Mouse (Mus musculus) c-Kit-positive CD71-negative TER-119-negative erythroid progenitor cells, embryonic 14.5 days (primary cell): Measurements from ENCODE around the gene Aaed1.
A peak's percentile ranks its signal among the peaks of the same experiment; 100 is the strongest.
"Not testable (repeated sequence)": the region's sequence is repeated elsewhere in the genome, so short reads cannot be mapped to it uniquely, and the experiment has no call there.

Experiments used
- DNase-seq: peaks from one replicate; pipeline ENCODE4 v3.0.0-alpha.2; 2013; ENCODE audit warnings: low read depth

Aaed1 gene

DNA sequence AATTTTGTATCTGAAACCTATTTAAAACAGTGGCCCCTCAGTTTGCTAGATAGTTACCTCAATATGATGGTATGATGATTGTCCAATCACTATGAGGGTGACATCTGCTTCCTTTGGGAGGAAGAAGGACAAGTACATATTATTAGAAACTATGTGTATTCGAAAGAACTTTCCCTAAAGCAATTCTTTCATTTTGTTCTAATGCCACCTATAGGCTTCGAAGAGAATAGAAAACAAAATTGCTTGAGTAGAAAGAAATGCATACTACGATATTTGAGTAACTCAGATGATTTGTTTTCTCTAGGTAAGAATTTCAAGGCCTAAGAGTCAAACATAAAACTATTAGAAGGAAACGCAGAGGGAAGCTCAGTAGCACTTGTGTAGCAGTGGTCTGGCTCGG lies 3.5 kb downstream of the Aaed1 start:
- DNase-seq = no peak

DNA sequence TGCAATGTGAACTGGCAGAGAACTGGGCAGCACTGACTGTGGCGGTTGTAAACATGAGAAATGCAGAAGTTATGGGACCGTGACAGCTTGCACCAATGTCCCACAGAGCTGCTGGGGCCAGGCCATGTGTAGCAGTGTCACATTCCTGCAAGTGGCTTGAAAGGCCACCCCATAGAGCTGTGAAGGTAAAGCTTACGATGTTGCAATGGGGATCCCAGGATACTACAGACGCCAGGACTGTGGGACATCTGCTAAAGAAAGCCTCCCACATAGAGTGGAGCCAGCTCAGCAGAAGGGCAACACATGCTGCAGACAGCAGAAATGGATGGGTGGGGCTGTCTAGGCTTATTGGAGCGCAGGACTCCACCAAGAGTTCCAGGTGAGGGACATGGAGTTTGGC lies 5.0 kb downstream of the Aaed1 start:
- DNase-seq = no peak

- peak; percentile 46 for DNase-seq
Observed at GRCm38 (mm10) chr13:64306078-64306477, 6.4 kb downstream of the Aaed1 start.

GRCm38 (mm10) chr13:64299069-64299468 lies 13.4 kb downstream of the Aaed1 start:
- no peak for DNase-seq

GRCm38 (mm10) chr13:64286791-64287190 lies 25.7 kb downstream of the Aaed1 start:
- DNase-seq = no peak

GRCm38 (mm10) chr13:64286321-64286720 lies 26.2 kb downstream of the Aaed1 start:
- DNase-seq = no peak

- no peak for DNase-seq
Observed at GRCm38 (mm10) chr13:64284676-64285075, 27.8 kb downstream of the Aaed1 start.

- no peak for DNase-seq
Observed at GRCm38 (mm10) chr13:64280940-64281339, 31.6 kb downstream of the Aaed1 start.

GRCm38 (mm10) chr13:64275754-64276127 lies 36.8 kb downstream of the Aaed1 start:
- DNase-seq = no peak

- DNase-seq = no peak
Observed at GRCm38 (mm10) chr13:64274879-64275753, 37.4 kb downstream of the Aaed1 start, which contains the start of gene Cdc14b. Gene Cdc14b, minus strand, starts transcription at chr13:64275290.

DNA sequence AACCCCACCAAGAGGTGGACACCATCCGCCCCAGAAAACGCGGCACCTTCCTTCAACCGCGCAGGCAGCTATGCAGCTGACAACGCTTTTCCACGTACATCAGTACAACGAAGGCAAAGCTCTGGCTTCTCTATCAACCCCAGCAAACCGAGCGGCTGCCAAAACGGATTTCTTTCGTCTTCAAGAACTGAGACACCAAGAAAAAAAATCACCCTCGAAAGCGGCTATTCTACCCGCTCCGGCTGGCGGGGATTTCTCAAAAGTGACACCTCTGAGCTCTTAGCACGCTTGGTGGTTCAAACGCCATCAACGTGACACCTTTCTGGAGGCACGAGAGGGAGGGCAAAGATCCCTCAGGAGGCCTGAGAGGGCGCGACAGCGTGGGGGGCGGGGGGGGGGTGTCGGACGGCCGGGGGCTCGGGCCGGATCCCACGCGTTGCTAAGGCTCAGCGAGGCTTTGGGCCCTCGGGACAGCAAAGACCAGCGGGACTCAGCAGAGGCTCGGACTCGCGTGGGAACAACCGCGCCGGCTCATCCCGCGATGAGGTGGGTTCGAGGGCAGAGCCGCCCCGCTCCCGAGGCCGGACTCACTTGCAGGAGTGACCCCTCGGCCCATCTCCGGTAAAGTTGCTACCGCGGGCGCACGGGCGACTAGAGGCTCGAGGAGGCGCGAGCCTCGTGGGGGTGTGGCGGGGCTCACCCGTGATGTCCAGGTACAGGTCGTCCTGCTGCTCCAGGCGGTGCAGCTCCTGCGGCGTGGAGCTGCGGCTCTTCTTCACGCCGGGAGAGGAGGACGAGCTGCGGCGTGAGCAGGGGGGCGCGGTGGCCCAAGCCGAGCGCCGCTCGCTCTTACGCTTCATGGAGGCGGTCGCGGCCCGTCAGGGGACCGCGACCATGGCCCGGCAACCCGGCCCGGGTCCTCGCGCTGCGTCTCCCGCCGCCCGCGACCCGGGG lies 38.3 kb downstream of the Aaed1 start:
- no peak for DNase-seq

DNA sequence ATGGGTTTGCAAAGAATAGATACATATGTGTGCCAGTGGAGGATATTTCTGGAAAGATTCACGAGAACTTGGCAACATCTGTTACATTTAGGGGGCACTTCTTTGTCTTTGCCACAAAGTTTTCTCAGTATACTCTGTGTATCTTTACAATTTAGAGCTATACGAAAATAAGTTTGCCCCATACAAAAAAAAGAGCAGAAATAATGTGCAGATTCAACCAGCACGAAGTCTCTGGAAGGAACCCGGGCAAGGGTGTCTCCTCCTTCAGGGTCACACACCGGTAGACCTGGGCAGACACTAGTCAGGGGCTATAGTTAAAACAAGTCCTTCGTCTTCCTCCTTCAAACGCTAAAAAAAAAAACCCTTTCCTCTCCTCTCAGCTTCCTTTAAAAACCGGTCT lies 39.2 kb downstream of the Aaed1 start:
- no peak for DNase-seq

GRCm38 (mm10) chr13:64268384-64268783 lies 44.1 kb downstream of the Aaed1 start:
- DNase-seq = no peak

DNA sequence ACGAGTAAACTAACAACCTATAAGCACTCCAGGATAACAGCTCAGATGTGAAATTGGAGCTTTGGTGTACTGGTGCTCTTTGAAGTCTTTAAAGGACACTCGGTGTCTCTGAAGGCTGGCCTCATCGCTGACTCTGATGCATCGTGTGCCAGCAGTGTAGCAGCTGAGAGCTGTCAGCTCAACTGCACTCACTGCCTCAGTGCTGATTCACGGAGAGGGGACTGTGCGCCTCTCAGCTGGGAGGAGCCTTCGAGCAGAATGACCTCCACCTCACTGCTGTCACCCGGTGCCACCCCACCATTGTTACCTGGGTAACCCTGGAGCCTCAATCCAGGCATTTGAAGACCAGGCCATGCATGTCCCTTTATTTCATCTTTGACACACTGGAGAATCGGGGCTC lies 45.4 kb downstream of the Aaed1 start:
- DNase-seq = no peak

- no peak for DNase-seq
Observed at GRCm38 (mm10) chr13:64264586-64264985, 47.9 kb downstream of the Aaed1 start.

- DNase-seq = no peak
Observed at GRCm38 (mm10) chr13:64259903-64260302, 52.6 kb downstream of the Aaed1 start.

- DNase-seq = no peak
Observed at GRCm38 (mm10) chr13:64258516-64258821, 54.0 kb downstream of the Aaed1 start.

GRCm38 (mm10) chr13:64257814-64258515 lies 54.5 kb downstream of the Aaed1 start:
- DNase-seq = no peak

DNA sequence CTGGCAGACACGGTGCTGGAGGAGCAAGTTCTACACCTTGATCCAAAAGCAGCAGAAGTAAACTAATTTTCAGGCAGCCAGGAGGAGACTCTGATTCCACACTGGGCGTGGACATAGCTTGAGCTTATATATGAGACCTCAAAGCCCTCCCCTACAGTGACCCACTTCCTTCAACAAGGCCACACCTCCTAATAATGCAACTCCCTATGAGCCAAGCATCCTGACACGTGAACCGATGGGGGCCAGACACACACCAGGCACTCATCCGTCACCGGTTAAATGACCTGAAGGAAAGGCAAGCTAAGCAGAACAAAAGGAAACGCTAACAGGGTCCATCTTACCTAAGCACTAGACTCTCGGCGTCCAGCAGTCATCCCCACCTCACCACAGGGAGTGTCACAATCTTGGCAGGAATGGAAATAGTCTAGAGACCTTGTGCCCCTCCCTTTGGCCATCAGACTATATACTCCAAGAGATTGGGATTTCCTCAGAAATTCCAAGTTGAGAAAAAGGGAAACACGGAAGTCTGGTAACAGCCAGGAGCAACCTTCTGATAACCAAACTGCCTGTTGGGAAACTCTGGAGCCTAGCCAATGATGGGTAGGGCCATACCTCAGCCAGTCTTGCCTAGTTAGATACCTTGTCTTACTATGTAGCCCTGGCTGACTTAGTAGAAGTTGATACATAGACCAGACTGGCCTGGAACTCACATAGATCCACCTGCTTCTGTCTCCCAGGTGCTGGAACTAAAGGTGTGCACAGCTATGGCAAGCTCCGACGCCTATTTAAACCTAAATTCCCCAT lies 55.3 kb downstream of the Aaed1 start:
- no peak for DNase-seq

GRCm38 (mm10) chr13:64254185-64254584 lies 58.3 kb downstream of the Aaed1 start:
- DNase-seq = not testable (repeated sequence)

DNA sequence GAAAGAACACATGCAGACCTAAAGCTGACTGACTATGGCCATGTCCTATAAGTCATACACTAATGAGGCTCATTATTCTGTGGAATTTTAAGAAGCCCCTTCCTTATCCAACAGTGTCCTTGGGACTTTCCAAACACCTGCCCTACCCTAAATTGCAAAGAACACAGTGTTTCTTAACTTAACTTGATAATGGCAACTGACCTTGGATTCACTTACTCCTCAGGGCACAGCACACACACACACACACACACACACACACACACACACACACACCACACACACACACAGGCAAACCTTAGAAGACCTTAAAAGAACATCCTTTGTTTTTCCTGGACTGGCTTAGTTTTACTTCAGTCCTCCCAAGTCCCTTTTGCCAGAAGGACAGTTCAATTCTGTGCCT lies 58.8 kb downstream of the Aaed1 start:
- no peak for DNase-seq

- no peak for DNase-seq
Observed at GRCm38 (mm10) chr13:64252147-64252546, 60.4 kb downstream of the Aaed1 start.
